Mouse (Mus musculus): ENCODE measurements around the gene Gabrr1.

The Gabrr1 gene

GRCm38 (mm10) chr4:33208881-33209841 lies 76.8 kb downstream of the Gabrr1 start, which contains the start of gene Srsf12:
Gene Srsf12 (plus strand): TSS chr4:33208991.
- DNase-seq: peak; percentile 69 to 74

Data from cerebellum, postnatal 10 days (tissue).